Mouse (Mus musculus) gastrocnemius, postnatal 10 days (tissue): ENCODE results near the gene Kank3. TPM values are rescaled to one million over a fixed set of nuclear protein-coding genes. Genes with fewer than 3 reads are reported as not detected.
"Not testable (repeated sequence)": the region's sequence is repeated elsewhere in the genome, so short reads cannot be mapped to it uniquely, and the experiment has no call there.

Experiments
- DNase-seq: peaks from one replicate; pipeline ENCODE4 v3.0.0; 2021; ENCODE audit warnings: mixed read lengths
- total RNA-seq, 2 experiments: library from RNA; stranded (reverse); gene quantifications; 2 replicates each; pipeline ENCODE4 v1.2.3; 2021

The Kank3 gene
- total RNA-seq, 2 experiments from 2014 or later = 27.6 to 33.3 TPM

DNA sequence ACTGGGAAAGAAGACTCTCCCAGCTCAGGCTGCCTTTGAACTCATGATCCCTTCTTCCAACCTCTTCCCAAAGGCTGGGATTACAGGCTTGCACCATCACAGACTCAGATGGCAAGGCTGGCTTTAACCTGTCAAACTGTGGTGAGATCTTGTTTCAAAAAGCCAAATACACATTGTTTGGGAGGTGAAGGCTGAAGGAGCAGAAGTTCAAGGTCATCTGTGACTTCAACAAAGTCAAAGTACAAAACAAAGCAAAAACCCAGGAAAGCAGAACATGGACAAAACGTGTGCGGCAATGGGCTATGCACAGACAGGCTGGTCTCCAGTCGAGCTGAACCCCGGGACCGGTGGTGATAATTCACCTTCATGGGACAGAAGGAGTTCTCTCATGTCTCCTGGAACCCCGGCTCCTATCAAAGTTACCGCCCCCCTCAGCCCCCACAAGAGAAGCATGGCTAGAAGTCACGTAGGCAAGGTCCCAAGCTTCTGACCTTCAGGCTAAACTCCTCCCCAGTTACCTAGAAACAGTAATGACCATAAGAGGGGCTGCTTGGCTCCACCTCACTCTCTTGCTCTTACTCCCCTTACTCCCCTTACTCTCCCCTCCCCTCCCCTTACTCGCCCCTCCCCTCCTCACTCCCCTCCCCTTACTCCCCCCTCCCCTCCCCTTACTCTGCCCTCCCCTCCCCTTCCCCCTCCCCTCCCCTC is 3.0 kb upstream of the Kank3 start:
- no peak for DNase-seq

GRCm38 (mm10) chr17:33808192-33808591 is 2.1 kb upstream of the Kank3 start:
- no peak for DNase-seq

GRCm38 (mm10) chr17:33811142-33811516 is 810 bp downstream of the Kank3 start:
- no peak for DNase-seq

- no peak for DNase-seq
Measured at GRCm38 (mm10) chr17:33812475-33812874, 2.2 kb downstream of the Kank3 start.

DNA sequence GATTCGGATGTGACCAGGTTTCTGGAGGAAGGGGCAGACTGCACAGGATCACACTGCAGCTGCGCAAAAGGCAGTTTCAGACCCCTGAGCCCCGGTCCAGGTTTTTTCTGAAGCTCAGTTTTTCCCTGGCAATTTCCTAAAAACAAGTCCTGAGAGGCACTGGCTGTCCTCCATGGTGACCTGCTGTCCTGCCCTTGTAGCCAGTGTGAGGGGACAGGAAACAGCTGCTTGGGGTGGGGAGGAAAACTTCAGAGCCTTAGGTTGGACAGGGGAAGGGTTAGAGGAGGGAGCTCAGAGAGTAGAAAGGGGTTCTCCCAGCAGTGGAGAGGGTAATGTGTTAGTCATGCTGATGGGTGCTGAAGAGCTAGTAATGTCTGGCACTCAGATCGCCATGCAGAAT is 2.7 kb downstream of the Kank3 start:
- DNase-seq = no peak

GRCm38 (mm10) chr17:33815399-33815798 is 5.1 kb downstream of the Kank3 start:
- no peak for DNase-seq

DNA sequence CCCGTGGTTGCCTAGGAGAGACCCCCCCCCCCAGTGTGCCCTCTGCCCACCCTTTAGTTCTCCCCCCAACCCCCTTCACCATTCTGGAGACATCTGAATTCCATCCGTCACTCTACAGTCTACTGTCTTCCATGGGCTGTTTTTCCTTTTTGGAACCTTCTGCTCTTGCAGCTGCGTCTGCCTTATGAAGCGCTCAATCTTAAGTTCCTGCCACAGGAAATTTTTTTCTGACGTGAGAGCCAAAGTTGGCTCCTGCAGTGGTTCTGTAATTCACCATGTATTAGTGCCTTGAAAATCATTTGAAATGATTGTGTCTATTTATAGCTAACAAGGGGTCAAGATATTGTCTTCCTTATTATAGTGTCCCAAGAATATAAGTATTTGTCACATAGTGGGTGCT is 6.3 kb downstream of the Kank3 start:
- DNase-seq = no peak

GRCm38 (mm10) chr17:33817184-33817968 is 7.1 kb downstream of the Kank3 start:
- peak; percentile 86 for DNase-seq

GRCm38 (mm10) chr17:33817969-33818643 is 7.8 kb downstream of the Kank3 start:
- no peak for DNase-seq

GRCm38 (mm10) chr17:33822436-33822959 is 12.2 kb downstream of the Kank3 start:
- no peak for DNase-seq

DNA sequence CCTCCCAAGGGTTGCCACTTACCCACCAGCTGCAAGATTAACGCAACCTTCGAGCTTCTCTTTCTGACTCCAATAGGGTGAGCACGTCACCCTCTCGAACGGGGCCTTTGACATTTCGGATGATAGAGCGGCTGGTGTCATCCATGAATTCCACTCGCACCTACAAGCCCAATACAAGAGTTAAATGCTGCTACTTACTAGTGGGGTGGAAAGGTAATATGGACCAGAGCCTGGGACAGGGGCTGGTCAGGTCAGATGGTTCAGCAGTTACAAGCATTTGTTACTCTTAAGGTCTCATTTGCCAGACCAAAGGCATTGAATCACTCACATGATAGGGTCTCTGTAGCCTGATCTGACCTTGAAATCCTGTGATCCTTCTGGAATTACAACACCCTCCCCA is 12.9 kb downstream of the Kank3 start:
- not testable (repeated sequence) for DNase-seq

GRCm38 (mm10) chr17:33824084-33824996 is 14.0 kb downstream of the Kank3 start, which contains the start of the genes Rps28 and Ndufa7:
TSS of gene Rps28 (minus strand) at chr17:33824562.
TSS of gene Ndufa7 (plus strand) at chr17:33824572.
- peak; percentile 96 for DNase-seq

DNA sequence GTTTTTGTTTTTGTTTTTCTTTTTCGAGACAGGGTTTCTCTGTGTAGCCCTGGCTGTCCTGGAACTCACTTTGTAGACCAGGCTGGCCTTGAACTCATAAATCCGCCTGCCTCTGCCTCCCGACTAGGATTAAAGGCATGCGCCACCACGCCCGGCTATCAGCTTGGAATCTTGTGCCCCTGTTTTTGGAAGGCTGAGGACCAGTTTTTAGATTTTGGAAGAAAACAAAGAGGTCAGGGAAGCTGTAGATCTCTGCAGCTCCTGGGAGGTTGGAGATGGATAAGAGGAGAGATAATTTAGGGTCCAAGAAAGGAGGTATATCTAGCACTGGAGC is 14.6 kb downstream of the Kank3 start:
- not testable (repeated sequence) for DNase-seq

DNA sequence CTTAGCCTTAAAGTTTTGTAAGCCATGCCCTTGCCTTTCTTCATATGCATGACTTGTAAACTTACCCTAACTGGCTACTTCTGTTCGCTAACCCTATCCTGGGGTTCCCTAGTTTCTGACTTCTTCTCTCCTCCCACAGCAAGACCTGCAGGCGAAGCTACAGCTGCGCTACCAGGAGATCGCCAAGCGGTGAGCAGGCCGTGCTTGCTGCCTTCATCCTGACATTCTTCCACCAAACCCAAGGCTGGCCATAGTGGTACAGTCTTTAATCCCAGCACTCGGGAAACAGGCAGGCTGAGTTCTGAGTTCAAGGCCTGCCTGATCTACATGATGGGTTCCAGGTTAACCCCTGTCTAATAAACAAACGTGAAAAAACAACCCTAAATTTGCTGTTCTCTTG is 15.1 kb downstream of the Kank3 start:
- DNase-seq = no peak

- DNase-seq = peak; percentile 68
Measured at GRCm38 (mm10) chr17:33826850-33827249, 16.5 kb downstream of the Kank3 start.

DNA sequence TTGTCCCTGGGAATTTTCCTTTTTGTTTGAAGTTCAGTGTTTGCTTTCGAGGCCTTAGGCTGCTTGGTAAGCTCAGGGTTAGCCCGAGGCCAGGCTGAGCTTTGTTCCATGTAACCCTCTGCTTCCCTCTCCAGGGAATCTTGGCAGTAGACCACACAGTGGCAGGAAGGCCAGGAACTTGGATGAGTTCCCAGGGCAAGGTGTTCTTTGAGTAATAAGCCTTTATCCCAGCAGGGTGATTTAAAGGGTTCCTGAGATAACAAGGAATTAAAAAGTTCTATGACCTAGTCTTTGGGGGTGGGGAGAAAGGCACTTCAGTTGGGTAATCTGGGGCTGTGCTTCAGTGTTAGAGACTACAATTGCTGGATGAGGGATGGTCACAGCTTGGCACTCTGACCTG is 18.6 kb downstream of the Kank3 start:
- DNase-seq = no peak

GRCm38 (mm10) chr17:33829561-33829960 is 19.2 kb downstream of the Kank3 start:
- no peak for DNase-seq

GRCm38 (mm10) chr17:33842966-33843795 is 32.9 kb downstream of the Kank3 start, which contains the start of gene Cd320:
TSS of gene Cd320 (plus strand) at chr17:33843091.
- DNase-seq = peak; percentile 90

DNA sequence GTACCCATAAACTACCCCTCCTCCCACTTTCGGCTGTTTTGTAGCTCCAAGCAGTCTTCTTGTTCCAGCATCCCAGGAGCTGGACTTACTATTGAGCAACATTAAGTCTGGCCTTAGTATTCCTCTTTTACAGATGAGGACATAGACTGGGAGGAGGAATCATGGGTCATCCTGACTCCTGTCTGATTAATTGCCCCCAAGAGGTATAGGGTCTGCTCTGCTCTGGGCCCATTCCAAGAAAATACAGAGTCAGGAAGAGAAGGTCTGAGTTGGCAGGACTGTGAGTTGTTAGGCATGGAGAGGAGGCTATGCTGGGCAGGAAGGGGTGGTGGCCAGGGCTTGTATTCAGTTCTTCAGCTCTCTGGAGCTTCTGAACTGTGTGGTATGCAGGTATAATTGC is 33.9 kb downstream of the Kank3 start:
- DNase-seq = no peak

GRCm38 (mm10) chr17:33848139-33848538 is 37.8 kb downstream of the Kank3 start:
- no peak for DNase-seq

- DNase-seq = no peak
Measured at GRCm38 (mm10) chr17:33851331-33851730, 41.0 kb downstream of the Kank3 start.
